In the genomic region with DNA sequence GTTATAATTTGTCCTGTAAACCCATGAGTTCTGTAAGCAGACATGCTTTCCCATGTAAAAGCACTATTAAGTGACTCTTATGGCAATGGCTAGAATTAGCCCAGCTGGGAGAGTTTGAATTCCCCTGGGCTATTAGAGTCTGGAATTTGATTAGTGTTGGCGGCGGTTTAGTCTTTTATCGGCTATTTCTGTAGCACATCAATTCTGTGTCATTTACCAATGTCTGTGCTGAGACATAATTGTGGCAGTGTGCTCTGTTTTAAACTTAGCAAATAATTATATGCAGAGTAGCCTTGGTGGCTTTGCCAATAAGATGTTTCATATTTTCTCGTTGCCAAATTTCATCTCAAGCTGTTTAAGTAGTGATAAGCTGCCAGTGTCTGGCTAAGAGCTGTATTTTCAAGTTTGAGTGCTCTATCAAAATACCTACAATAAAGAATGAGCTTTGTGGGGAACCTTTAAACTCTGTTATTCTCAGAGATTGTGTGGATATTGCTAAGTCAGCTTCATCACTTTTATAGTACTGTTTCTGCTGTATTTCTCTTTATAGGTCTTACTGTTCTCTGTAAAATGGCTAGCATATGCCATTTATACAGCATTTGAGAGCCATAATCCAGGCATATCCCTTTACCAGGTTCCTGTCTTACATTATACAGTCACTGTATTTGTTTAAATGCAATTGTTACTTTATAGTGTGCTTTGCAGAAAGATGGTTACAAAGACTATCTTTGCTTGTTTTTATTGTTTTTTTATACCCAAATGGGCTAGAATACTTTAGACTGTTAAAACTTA, we compare ENCODE assay signal across 16 mouse cellular contexts.
DNase-seq lines count a peak whose midpoint lies in the region; ATAC-seq and TF ChIP-seq lines count a peak whose summit lies in the region.
"Had no signal": no experiment of that assay in that cellular context is flagged by ENCODE, and none has a peak within 500 bp of the region (broad histone marks: within the 10 kb centered on the region; RNA-seq: fewer than 3 reads in every experiment).

No protein-coding gene starts in this region.

- H3K27me3 ChIP-seq in hindbrain, embryonic 11.5 days (ENCODE audit: control insufficient read depth, insufficient read depth, low read length), result no peaks in the 10 kb centered on the region
- H3K27me3 ChIP-seq in hindbrain, embryonic 12.5 days, result no peaks in the 10 kb centered on the region
- 0 out of 2 replicates have a peak, but pooled peaks cover 4% of the 10 kb centered on the region for H3K27me3 ChIP-seq in limb, embryonic 13.5 days
- H3K27me3 ChIP-seq: embryonic facial prominence, embryonic 15.5 days had no signal

- TF ChIP-seq CTCF in brain, embryonic 14.5 days (IDR thresholded peaks at IDR 0.05; ENCODE audit: borderline replicate concordance, extremely low read depth, insufficient read depth, insufficient read length), result no peak

- no peak for TF ChIP-seq POLR2A in brain, embryonic 14.5 days (IDR thresholded peaks at IDR 0.05; ENCODE audit: borderline replicate concordance, extremely low read depth, insufficient read depth, insufficient read length, poor library complexity, severe bottlenecking)

- no peak overlapping the region for H3K9ac ChIP-seq in hindbrain, embryonic 11.5 days (ENCODE audit: low read depth, low read length)
- no peak overlapping the region for H3K9ac ChIP-seq in hindbrain, embryonic 12.5 days
- H3K9ac ChIP-seq in limb, embryonic 13.5 days, result no peak overlapping the region
- H3K9ac ChIP-seq: embryonic facial prominence, embryonic 15.5 days; liver, embryonic 14.5 days had no signal

- H3K4me3 ChIP-seq in hindbrain, embryonic 11.5 days (ENCODE audit: low read depth, low read length), result no peak overlapping the region
- H3K4me3 ChIP-seq in hindbrain, embryonic 12.5 days, result no peak overlapping the region
- H3K4me3 ChIP-seq in limb, embryonic 13.5 days, result no peak overlapping the region
- H3K4me3 ChIP-seq: embryonic facial prominence, embryonic 15.5 days had no signal

- H3K9me3 ChIP-seq in hindbrain, embryonic 11.5 days (ENCODE audit: control insufficient read depth, low read length), result no peaks in the 10 kb centered on the region
- no peaks in the 10 kb centered on the region for H3K9me3 ChIP-seq in hindbrain, embryonic 12.5 days (replicated peaks)
- H3K9me3 ChIP-seq in limb, embryonic 13.5 days, result no peaks in the 10 kb centered on the region
- H3K9me3 ChIP-seq: embryonic facial prominence, embryonic 15.5 days had no signal

- no peak for DNase-seq in hindbrain, embryonic 11.5 days (ENCODE audit: low spot score)
- DNase-seq in MN1 (ENCODE audit: low spot score), result peak; percentile 12
- peak; percentile 80 for DNase-seq in brain, embryonic 14.5 days (ENCODE audit: low read depth)
- no peak for DNase-seq in cerebellum, adult 9-10 months
- DNase-seq in adipocyte (ENCODE audit: low spot score), result no peak
- no peak for DNase-seq in gastrocnemius, adult 8-10 months (ENCODE audit: low spot score in 2 of 2)
- DNase-seq: adrenal gland, postnatal 25 days; cerebellum, postnatal 36 days; kidney, adult 11 months; kidney, postnatal 14 days; thymus, postnatal 14 days had no signal

- no peak overlapping the region for H3K27ac ChIP-seq in hindbrain, embryonic 11.5 days (ENCODE audit: low read depth, low read length)
- H3K27ac ChIP-seq in hindbrain, embryonic 12.5 days, result no peak overlapping the region
- H3K27ac ChIP-seq in limb, embryonic 13.5 days, result no peak overlapping the region
- H3K27ac ChIP-seq: embryonic facial prominence, embryonic 15.5 days; liver, embryonic 14.5 days had no signal

- ATAC-seq in hindbrain, embryonic 11.5 days (ENCODE audit: low FRiP score), result peak; percentile 28; the same call in 1 of the 2 replicates
- ATAC-seq in hindbrain, embryonic 12.5 days (ENCODE audit: low FRiP score), result no peak
- peak; percentile 82; the same call in 1 of the 2 replicates for ATAC-seq in limb, embryonic 13.5 days (ENCODE audit: low FRiP score, low read depth)
- ATAC-seq: lung, postnatal 0 days had no signal

- no peaks in the 10 kb centered on the region for H3K4me1 ChIP-seq in hindbrain, embryonic 11.5 days (replicated peaks; ENCODE audit: control insufficient read depth, insufficient read depth, low read length)
- H3K4me1 ChIP-seq in hindbrain, embryonic 12.5 days, result no peaks in the 10 kb centered on the region
- H3K4me1 ChIP-seq in limb, embryonic 13.5 days, result peaks cover 8% of the 10 kb centered on the region
- H3K4me1 ChIP-seq: embryonic facial prominence, embryonic 15.5 days had no signal

- no peaks in the 10 kb centered on the region for H3K36me3 ChIP-seq in hindbrain, embryonic 11.5 days (ENCODE audit: control insufficient read depth, insufficient read depth, low read length)
- H3K36me3 ChIP-seq in hindbrain, embryonic 12.5 days, result no peaks in the 10 kb centered on the region
- no peaks in the 10 kb centered on the region for H3K36me3 ChIP-seq in limb, embryonic 13.5 days
- H3K36me3 ChIP-seq: embryonic facial prominence, embryonic 15.5 days had no signal

- WGBS in hindbrain, embryonic 11.5 days, result 77% methylated on average over 4 of the region's 4 CpGs
- 61% methylated on average over 4 of the region's 4 CpGs for WGBS in hindbrain, embryonic 12.5 days
- WGBS in limb, embryonic 13.5 days, result 24% methylated on average over 4 of the region's 4 CpGs

- no peak overlapping the region for H3K4me2 ChIP-seq in hindbrain, embryonic 11.5 days (replicated peaks; ENCODE audit: low read depth, low read length)
- H3K4me2 ChIP-seq in hindbrain, embryonic 12.5 days (replicated peaks), result no peak overlapping the region
- no peak overlapping the region for H3K4me2 ChIP-seq in limb, embryonic 13.5 days (replicated peaks)
- H3K4me2 ChIP-seq: embryonic facial prominence, embryonic 15.5 days had no signal

Comparison
In these comparisons a context has a peak if more than half of its experiments do, and no peak if none do; other contexts are left out.
1. DNase-seq: peak in MN1 (single experiment) and brain, embryonic 14.5 days (single experiment); none in hindbrain, embryonic 11.5 days (single experiment), cerebellum, adult 9-10 months (single experiment), adipocyte (single experiment) and gastrocnemius, adult 8-10 months (0 of 2).